Mouse (Mus musculus): Measurements from ENCODE around the gene Chac1.

Chac1 gene

DNA sequence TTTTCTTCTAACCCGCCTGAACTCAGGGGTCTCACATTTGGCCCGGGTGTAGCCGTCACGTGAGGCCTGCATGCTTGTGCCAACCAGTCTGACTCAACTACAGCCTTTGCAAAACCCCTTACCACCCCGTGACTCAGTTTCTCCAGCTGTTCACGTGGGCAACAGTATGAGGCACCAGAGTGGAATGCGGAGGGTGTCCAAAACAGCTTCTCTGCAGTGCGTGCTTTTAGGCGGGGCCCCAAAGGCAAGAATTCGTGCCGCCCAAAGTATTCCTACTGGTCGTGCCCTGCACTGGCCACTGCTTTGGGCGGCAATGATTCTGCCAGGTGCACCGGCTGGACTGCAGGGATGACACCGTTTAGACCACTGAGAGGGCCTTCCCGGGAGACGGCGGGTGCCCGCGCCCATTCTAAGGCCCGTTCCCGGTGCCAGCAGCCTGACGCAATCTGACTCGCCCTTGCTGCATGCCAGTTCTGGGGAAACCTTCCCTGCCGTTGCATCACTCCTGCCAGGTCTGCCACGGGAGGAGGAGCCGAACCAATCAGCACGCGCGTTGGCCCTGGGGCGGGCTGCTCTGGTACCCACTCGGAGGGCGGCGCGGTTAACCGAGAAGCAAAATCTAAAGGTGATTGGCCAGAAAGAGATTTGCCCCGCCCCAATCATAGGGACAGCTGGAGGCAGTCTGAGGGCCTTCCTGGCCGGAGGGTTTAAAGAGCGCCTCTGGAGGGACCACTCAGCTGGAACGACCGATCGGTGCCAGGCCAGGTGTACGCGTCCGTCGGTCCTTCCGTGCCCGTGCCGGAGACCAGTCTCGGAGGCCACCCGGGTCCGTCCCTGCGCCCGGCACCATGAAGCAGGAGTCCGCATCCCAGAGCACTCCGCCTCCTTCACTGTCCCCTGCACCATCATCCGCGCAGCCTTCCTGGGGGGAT lies at the start of gene Chac1:
Gene Chac1, plus strand, starts transcription at position 675 of the 932 bp plus-strand sequence.
- ChIA-PET CTCF (interaction anchor here in 2 of 4 experiments (1.0 to 1.7 kb wide), 3 partner anchors 13 to 53 kb away, joined by 3 to 10 read pairs (median 7); no protein-coding TSS in a partner anchor), POLR2A (interaction anchor here (0.6 to 2.4 kb wide), 54 partner anchors 8 to 804 kb away, joined by 3 to 29 read pairs (median 4); partner anchors contain the start of genes Dll4 (in 3 of the 4), Ino80 (in 3 of the 4), Vps18 (in 2 of the 4) and Ehd4 (in 1 of the 4))

DNA sequence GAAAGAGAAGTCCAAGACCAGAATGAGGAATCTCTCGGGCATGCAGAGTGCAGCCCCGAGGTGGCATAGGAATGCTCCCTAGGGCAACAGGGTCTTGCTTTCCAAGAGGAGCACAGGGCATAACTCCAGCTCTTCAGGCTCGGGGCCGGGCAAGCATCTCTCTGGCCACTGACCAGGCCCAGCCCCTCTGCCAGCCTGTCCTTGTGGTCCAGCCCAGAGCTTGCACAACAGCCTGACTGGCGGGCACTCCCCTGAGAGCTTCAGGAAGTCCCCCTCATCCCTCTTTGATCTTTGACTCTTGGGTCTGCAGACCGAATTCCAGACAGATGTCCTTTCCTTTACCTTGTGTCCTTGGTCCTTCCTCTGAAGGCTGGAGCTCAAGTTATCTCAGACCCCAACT lies 48.2 kb upstream of the Chac1 start:
- POLR2A ChIA-PET = interaction anchor here in 3 of 4 experiments (0.6 to 1.8 kb wide), 5 partner anchors 9 to 677 kb away, joined by 3 to 4 read pairs (median 3); no protein-coding TSS in a partner anchor
- CTCF ChIA-PET = interaction anchor here in 1 of 4 experiments (0.9 kb wide), 1 partner anchor 24 kb away, joined by 3 read pairs; no protein-coding TSS in a partner anchor

DNA sequence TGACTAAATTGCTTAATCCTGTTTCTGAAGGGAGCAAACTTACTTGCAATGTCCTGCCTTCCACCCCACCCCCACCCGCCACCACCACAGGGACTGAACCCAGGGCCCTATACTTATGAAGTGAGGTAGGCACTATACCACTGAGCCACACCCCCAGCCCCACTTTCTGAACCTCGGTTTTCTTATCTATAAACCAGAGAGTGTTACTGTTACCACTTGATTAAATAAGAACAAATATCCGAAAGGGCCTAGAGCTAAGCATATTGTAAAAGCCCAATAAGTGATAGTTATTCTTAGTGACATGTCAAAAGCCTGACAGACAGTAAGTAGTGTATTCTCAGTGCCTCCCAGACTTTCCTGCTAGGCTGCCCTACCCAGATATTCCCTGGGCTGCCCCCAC lies 46.6 kb upstream of the Chac1 start:
- CTCF ChIA-PET = interaction anchor here (0.5 to 1.3 kb wide), 13 partner anchors 11 to 208 kb away, joined by 3 to 6 read pairs (median 3); partner anchors contain the start of genes Vps18 (in 3 of the 4), Dll4 (in 2 of the 4) and Rhov (in 1 of the 4)
- POLR2A ChIA-PET = interaction anchor here in 3 of 4 experiments (0.6 to 2.9 kb wide), 22 partner anchors 9 to 894 kb away, joined by 3 to 32 read pairs (median 4); partner anchors contain the start of genes Dll4 (in 3 of the 3) and Ino80 (in 1 of the 3)

DNA sequence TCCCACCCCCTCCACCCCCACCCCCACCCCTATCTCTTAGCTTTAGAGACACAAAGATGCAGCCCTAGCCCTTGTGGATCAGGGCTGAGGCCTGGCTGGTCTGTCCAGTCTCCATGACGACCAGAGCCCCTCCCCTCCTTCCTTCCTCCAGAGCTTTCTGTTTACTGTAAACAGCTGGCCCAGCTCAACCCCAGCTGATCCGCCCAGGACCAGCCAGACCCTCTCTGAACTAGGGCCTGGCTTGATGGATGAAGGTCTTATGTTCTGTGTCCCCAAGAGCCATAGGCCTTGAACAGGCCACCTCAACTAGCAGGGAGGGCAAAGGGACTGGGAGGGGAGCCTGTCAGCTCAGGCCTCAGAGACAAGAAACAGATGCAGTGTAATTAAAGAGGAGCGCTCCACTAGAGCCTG lies 46.2 kb upstream of the Chac1 start:
- ChIA-PET POLR2A (interaction anchor here in 3 of 4 experiments (0.6 to 2.9 kb wide), 24 partner anchors 9 to 894 kb away, joined by 3 to 32 read pairs (median 3); partner anchors contain the start of genes Dll4 (in 3 of the 3), Chac1 (in 1 of the 3) and Ino80 (in 1 of the 3)), CTCF (interaction anchor here (0.5 to 1.3 kb wide), 13 partner anchors 10 to 207 kb away, joined by 3 to 6 read pairs (median 3); partner anchors contain the start of genes Vps18 (in 3 of the 4), Dll4 (in 2 of the 4) and Rhov (in 1 of the 4))

DNA sequence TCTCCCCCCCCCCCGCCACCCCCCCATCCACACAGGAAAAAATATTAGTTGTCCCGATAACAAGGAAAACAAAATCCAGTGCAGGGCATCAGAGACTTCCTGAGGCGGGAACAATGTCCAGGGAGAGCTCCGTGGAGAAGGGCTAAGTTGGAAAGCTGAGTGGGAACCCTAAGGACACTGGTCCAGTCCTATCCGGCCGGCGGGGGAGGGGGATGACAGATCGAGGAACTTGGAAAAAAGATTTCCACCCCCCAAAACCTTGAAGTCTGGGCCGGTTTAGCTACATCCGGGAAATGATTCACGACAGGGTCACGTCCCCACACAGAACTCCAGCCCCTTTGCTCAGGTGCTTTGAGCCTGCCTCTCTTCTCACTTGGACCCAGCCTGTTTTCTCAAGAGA lies 39.5 kb upstream of the Chac1 start:
- CTCF ChIA-PET = interaction anchor here in 2 of 4 experiments (0.5 to 2.1 kb wide), 8 partner anchors 12 to 150 kb away, joined by 3 to 13 read pairs (median 4); no protein-coding TSS in a partner anchor

DNA sequence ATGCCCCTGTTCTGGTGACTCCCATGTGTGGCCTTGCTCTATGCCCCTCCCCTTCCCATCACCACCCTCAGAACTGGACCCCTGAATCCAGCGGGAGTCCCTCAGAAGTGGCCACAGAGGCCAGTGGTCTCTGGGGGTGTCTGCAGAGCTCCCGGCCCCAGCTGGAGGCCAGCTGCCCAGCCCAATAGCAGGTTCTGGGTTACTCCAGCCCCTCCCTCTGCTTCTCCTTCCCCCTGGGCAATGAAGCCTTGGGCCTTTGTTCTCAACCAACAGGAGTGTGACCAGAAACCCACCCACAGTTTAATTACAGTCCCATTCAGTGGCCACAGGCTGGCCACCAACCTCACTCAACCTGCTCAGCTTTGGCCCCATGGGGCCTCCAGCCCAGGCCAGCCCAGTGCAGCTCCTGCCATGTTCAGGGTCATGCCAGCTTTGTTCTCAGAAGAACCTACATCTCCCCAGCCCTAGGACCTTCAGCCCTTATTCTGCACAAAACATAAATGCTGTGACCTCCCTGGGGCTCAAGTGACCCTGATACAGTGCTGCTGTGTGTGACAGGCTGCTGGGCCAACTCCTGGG lies 38.6 kb upstream of the Chac1 start:
- ChIA-PET POLR2A (interaction anchor here in 3 of 4 experiments (0.5 to 3.3 kb wide), 12 partner anchors 10 to 300 kb away, joined by 3 to 19 read pairs (median 5); partner anchors contain the start of genes Chac1 (in 1 of the 3), Dll4 (in 1 of the 3) and Ino80 (in 1 of the 3)), CTCF (interaction anchor here in 3 of 4 experiments (0.5 to 2.1 kb wide), 5 partner anchors 13 to 857 kb away, joined by 3 to 13 read pairs (median 4); no protein-coding TSS in a partner anchor)

More for the DNA sequence above, 39.5 kb upstream of the Chac1 start:
- POLR2A ChIA-PET = interaction anchor here in 3 of 4 experiments (0.7 to 3.3 kb wide), 17 partner anchors 11 to 166 kb away, joined by 3 to 19 read pairs (median 4); partner anchors contain the start of genes Dll4 (in 2 of the 3) and Ino80 (in 1 of the 3)

DNA sequence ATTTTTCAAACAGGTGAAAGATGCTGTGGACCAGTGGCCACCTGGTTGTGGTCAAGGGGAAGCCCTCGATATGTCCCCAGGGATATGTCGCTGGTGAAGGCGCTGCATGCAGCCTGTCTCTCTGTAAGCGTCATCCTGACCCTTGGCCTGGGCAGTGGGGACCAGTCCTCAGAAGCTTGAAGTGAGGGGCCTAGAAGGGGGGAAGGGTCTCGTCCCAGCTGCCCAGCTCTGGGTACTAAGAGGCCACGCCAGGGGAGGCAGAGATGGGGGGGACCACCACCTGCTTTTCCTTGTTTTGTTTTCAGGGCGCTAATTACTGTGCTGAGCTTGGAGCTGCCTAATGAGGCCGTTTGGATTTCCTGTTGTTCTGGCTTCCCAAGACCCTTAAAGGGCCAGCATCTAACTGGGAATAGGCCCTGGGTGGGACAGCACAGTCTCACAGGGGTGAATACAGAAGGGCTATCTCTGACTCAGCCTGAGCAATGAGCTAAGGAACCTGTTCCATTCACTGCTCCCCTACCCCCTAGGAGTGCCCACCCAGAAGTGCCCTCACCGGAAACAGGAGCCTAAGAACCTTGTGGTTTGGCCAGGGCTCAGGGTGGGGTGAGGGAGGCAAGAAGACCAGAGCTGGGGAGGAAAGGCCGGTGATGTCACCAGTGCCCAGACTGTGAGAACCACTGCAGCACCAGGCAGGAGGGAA lies 37.1 kb upstream of the Chac1 start:
- ChIA-PET POLR2A (interaction anchor here in 3 of 4 experiments (0.9 to 3.3 kb wide), 12 partner anchors 9 to 36 kb away, joined by 3 to 19 read pairs (median 4); partner anchors contain the start of genes Dll4 (in 2 of the 3) and Chac1 (in 1 of the 3)), CTCF (interaction anchor here in 3 of 4 experiments (0.5 to 2.3 kb wide), 8 partner anchors 9 to 44 kb away, joined by 3 to 14 read pairs (median 4); no protein-coding TSS in a partner anchor)

DNA sequence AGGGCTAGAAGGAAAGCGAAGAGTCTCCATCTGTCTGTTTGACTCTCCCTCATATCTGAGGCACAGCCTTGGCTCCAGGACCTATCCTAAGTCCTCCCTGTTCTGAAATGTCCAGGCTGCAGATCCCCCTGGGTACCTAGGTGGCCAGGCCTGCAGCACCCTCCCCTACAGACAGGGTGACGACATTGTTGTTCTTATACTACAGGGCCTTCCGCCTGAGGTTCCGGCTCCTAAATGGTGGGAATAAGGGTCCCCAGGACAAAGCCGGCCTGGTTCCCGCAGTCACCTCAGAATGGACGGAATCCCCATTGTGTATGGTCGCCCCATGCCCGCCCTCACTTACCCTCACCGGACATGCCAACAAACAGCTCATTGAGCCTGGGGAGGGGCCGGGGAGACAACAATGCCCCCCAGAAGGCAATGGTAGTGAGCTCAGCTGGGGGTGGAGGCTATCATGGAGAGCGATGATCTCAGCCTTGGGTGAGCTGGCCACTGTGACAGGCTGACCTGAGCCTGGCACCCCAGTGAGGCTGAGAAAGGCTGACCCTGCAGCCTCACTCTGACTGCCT lies 36.2 kb upstream of the Chac1 start:
- CTCF ChIA-PET = interaction anchor here in 3 of 4 experiments (0.5 to 2.3 kb wide), 10 partner anchors 10 to 65 kb away, joined by 3 to 14 read pairs (median 4); no protein-coding TSS in a partner anchor
- POLR2A ChIA-PET = interaction anchor here in 2 of 4 experiments (1.1 to 2.7 kb wide), 7 partner anchors 8 to 32 kb away, joined by 3 to 17 read pairs (median 7); partner anchors contain the start of genes Dll4 (in 2 of the 2) and Vps18 (in 1 of the 2)

DNA sequence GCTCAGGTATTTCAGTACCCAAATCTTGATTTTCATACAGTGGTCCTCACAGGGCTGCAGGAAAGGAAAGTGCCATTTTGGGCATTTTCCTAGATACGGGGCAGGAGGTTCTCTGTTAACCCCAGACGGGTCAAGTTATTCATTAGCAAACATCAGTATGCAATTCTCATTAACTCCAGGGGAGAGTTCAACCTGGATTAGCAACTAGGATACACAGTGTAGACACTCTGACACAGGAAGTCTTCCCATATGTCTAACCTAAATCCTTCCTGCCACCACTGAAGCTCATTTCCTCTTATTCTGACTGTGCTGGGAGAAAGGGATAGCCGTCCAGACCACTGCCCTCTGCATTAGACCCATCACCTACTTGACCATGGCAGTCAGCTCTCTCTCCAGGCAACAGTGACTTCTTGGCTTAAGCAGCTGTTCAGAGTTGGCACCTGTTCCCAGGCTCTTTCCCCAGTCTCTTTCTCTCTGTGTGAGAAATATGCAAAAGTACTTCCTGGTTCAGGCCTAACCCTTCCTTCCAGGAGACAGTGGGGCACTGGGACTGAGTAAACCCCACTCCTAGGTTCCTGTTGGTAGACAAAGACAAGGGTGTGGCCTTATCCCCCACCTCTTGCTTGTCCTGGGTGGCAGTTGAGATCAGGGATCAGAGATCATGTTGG lies 32.9 kb upstream of the Chac1 start:
- CTCF ChIA-PET = no interaction called here
- POLR2A ChIA-PET = interaction anchor here in 1 of 4 experiments (1.0 kb wide), 1 partner anchor 14 kb away, joined by 3 read pairs; no protein-coding TSS in a partner anchor

DNA sequence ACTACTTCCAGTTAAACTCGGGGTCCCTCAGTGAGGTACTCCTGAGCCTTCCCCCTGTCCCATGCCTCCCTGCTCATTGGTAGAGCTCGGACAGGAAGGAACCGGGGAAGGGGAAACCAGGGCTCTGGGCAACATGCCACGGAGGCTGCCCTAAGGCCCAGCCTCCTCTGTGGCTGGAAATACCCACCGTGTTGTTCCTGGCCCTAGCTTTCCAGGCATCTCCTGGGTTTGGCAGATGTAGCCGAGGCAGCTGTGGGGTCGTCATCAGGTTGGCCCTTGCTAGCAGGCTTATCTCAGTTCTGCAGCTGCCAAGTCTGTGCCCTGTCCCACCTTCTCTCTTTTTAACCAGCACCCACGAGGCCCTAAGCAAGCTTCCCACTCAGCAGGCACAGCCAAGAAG lies 30.5 kb upstream of the Chac1 start:
- CTCF ChIA-PET = interaction anchor here in 1 of 4 experiments (0.9 kb wide), 1 partner anchor 20 kb away, joined by 5 read pairs; no protein-coding TSS in a partner anchor

DNA sequence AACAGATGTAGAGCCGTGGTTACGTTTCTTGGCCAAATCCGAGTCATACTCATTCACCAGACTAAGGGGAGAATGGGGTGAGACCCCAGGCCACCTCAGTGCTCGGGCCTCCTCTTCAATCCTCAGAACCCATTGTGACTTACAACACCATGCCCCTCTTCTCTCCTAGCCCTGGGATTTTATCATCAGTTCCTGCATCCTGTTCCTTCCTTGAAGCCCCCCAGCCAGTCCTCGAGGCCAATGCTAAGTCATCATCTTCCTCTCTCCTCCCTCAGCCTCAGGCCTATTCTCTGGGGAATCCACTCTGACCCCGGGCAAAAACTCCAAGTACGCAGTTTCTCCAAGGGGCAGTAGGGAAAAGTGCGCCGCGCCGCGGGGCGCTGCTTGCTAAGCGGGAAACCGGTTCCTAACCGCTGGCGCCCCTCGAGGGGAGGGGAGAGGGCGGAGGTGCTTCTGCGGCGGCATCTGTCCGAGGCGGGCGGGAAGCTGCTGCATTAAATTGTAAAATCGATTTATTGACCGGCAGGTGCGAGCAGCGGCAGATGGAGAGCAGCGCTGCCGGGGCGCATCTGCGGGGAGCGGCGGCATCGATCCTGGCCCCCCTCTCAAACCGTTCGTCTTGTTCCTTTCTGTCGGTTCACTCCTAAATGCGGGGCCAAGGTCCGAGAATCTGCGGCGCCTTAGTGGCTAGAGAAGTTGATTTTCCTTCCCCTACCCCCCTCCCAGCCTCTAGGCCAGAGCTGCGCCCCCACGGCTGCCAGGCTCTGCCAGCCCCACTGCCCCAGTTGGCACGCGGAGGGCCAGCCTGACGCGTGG lies 29.1 kb upstream of the Chac1 start:
- ChIA-PET POLR2A (interaction anchor here in 3 of 4 experiments (0.6 to 5.5 kb wide), 25 partner anchors 8 to 534 kb away, joined by 3 to 32 read pairs (median 4); partner anchors contain the start of genes Chac1 (in 2 of the 3), Ino80 (in 1 of the 3), Spint1 (in 1 of the 3) and Vps18 (in 1 of the 3)), CTCF (interaction anchor here in 3 of 4 experiments (0.5 to 1.2 kb wide), 7 partner anchors 16 to 537 kb away, joined by 3 to 7 read pairs (median 5); partner anchors contain the start of gene Vps18 (in 1 of the 3))

More for the DNA sequence above, 30.5 kb upstream of the Chac1 start:
- POLR2A ChIA-PET = interaction anchor here in 2 of 4 experiments (1.0 to 1.5 kb wide), 5 partner anchors 13 to 44 kb away, joined by 3 to 5 read pairs (median 3); partner anchors contain the start of genes Chac1 (in 1 of the 2) and Vps18 (in 1 of the 2)

DNA sequence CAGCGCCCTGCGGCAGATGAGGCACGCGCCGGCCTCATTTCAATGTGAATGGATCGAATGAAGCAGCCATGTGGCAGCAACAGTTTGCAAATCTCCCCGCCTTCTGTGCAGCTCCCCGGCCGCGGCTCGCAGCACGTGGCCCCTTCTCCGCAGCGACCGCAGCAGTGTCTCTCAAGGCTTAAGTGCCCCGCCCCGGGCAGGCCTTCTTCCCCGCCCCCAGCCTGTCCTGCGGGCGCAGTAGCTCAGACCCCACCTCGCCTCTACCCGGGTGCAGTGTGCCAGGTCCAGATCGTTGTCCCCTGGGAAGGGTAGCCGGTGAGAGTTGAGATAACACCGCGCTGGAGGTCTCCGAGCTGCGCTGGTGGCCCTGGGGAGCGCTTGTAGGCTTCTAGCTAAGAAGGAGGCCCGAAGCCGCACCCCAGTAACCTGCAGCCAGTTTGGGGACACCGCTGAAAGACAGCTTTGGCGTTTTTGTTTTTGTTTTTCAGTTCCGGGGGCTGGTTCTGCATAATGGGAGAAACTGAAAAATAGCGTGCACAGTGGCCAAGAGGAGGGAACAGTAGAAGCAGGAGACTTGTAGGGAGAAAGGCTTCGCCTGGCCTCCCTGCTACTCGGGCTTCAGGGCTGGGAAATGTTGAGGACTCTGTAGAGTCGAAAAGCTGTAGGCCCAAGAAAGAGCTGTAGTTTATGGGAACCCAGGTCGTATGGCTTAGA lies 28.3 kb upstream of the Chac1 start:
- POLR2A ChIA-PET = interaction anchor here in 3 of 4 experiments (0.6 to 5.5 kb wide), 31 partner anchors 9 to 533 kb away, joined by 3 to 32 read pairs (median 4); partner anchors contain the start of genes Chac1 (in 2 of the 3), Ino80 (in 1 of the 3), Spint1 (in 1 of the 3) and Vps18 (in 1 of the 3)
- CTCF ChIA-PET = interaction anchor here in 3 of 4 experiments (0.5 to 1.2 kb wide), 7 partner anchors 15 to 537 kb away, joined by 3 to 7 read pairs (median 5); partner anchors contain the start of gene Vps18 (in 1 of the 3)

DNA sequence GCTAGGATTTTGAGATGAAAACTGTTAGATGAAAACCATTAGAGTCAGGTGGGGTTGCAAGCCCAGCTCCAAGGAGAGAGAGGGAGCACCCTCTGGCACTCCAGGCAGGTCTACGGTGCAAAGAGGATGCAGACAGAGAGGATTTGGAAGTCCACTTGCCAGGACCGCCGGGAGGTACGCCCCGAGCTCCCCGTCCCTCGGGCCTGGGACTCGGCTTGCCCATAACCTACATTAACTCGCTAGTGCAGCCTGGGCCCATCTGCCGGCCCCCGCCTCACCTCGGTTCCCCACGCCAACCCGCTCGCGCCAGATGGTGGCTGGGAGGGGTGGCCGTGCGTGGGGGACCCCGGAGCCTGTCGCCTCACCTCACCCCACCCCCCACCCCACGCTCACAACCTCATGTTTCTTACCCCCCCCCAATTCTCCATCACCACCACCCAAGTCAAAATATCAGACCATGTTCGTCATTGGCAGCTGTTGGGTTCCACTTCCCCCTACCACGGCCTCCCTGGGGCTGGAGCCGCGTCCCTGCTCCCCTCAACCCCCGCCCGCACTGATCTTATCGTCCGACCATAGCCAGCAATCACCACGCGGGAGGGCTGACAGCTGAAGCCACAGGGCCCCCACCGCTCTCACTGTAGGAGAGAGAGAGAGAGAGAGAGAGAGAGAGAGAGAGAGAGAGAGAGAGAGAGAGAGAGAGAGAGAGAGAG lies 27.0 kb upstream of the Chac1 start:
- ChIA-PET CTCF (interaction anchor here (0.6 to 5.5 kb wide), 12 partner anchors 8 to 847 kb away, joined by 3 to 33 read pairs (median 5); no protein-coding TSS in a partner anchor), POLR2A (interaction anchor here (0.5 to 5.5 kb wide), 33 partner anchors 9 to 1047 kb away, joined by 3 to 32 read pairs (median 6); partner anchors contain the start of genes Chac1 (in 1 of the 4), Ino80 (in 1 of the 4), Itpka (in 1 of the 4) and Vps18 (in 1 of the 4))

Measured in embryonic stem cell, embryonic (primary cell).